Mouse (Mus musculus): ENCODE measurements at regions not wholly inside any gene's neighbourhood (a gene's known extent, or its start where the extent isn't known, plus 50 kb on each side); places are given as distances from the start of the nearest gene placed in this dataset.

- H3K27me3 ChIP-seq (replicated peaks; ENCODE audit: control insufficient read depth, insufficient read depth, low read length) = no peaks in the 10 kb centered on the region
- 83% methylated on average over 2 of the region's 2 CpGs for WGBS
- H3K9ac ChIP-seq (ENCODE audit: low read length) = no peak overlapping the region
- DNase-seq (ENCODE audit: low spot score) (no peak), ATAC-seq (replicated peaks; ENCODE audit: low FRiP score, low TSS enrichment, low read depth) (no peak)
- H3K9me3 ChIP-seq (ENCODE audit: control insufficient read depth, low read length) = no peaks in the 10 kb centered on the region
- no peaks in the 10 kb centered on the region for H3K36me3 ChIP-seq (ENCODE audit: control insufficient read depth, insufficient read depth, low read length)
- no peak overlapping the region for H3K4me3 ChIP-seq (ENCODE audit: low read depth, low read length)
- H3K4me1 ChIP-seq (replicated peaks; ENCODE audit: control insufficient read depth, insufficient read depth, low read length) = no peaks in the 10 kb centered on the region
- H3K4me2 ChIP-seq (ENCODE audit: low read length) = no peak overlapping the region
- H3K27ac ChIP-seq (ENCODE audit: low read depth) = no peak overlapping the region
These were observed 72.4 kb upstream of the Rbpj start for GRCm38 (mm10) chr5:53393571-53393970.

- Histone ChIP-seq H3K27ac (ENCODE audit: low read depth) (no peak overlapping the region), H3K4me1 (replicated peaks; ENCODE audit: control insufficient read depth, insufficient read depth, low read length) (no peaks in the 10 kb centered on the region), H3K36me3 (ENCODE audit: control insufficient read depth, insufficient read depth, low read length) (no peaks in the 10 kb centered on the region), H3K27me3 (replicated peaks; ENCODE audit: control insufficient read depth, insufficient read depth, low read length) (no peaks in the 10 kb centered on the region), H3K9me3 (ENCODE audit: control insufficient read depth, low read length) (no peaks in the 10 kb centered on the region), H3K4me3 (ENCODE audit: low read depth, low read length) (no peak overlapping the region), H3K9ac (ENCODE audit: low read length) (no peak overlapping the region), H3K4me2 (ENCODE audit: low read length) (no peak overlapping the region)
- DNase-seq (ENCODE audit: low spot score) = no peak
- 85% methylated on average over 3 of the region's 3 CpGs for WGBS
- ATAC-seq (replicated peaks; ENCODE audit: low FRiP score, low TSS enrichment, low read depth) = no peak
These were observed 71.4 kb upstream of the Rbpj start for GRCm38 (mm10) chr5:53394560-53394959.

GRCm38 (mm10) chr5:53398428-53399058, 67.4 kb upstream of the Rbpj start:
- 93% methylated on average over 8 of the region's 8 CpGs for WGBS
- Histone ChIP-seq H3K27ac (ENCODE audit: low read depth) (no peak overlapping the region), H3K9me3 (ENCODE audit: control insufficient read depth, low read length) (no peaks in the 10 kb centered on the region), H3K36me3 (ENCODE audit: control insufficient read depth, insufficient read depth, low read length) (no peaks in the 10 kb centered on the region), H3K4me2 (ENCODE audit: low read length) (no peak overlapping the region), H3K9ac (ENCODE audit: low read length) (no peak overlapping the region), H3K4me3 (ENCODE audit: low read depth, low read length) (no peak overlapping the region), H3K4me1 (replicated peaks; ENCODE audit: control insufficient read depth, insufficient read depth, low read length) (peaks cover 7% of the 10 kb centered on the region; the same call in 1 of the 2 replicates), H3K27me3 (replicated peaks; ENCODE audit: control insufficient read depth, insufficient read depth, low read length) (no peaks in the 10 kb centered on the region)
- DNase-seq (ENCODE audit: low spot score) = no peak
- no peak for ATAC-seq (replicated peaks; ENCODE audit: low FRiP score, low TSS enrichment, low read depth)

- no peak overlapping the region for H3K4me3 ChIP-seq (ENCODE audit: low read depth, low read length)
- 60% methylated on average over 4 of the region's 4 CpGs for WGBS
- H3K9ac ChIP-seq (ENCODE audit: low read length) = no peak overlapping the region
- DNase-seq (ENCODE audit: low spot score) (no peak), ATAC-seq (replicated peaks; ENCODE audit: low FRiP score, low TSS enrichment, low read depth) (no peak)
- H3K9me3 ChIP-seq (ENCODE audit: control insufficient read depth, low read length) = no peaks in the 10 kb centered on the region
- no peaks in the 10 kb centered on the region for H3K36me3 ChIP-seq (ENCODE audit: control insufficient read depth, insufficient read depth, low read length)
- H3K4me2 ChIP-seq (ENCODE audit: low read length) = no peak overlapping the region
- no peak overlapping the region for H3K27ac ChIP-seq (ENCODE audit: low read depth)
- no peaks in the 10 kb centered on the region for H3K27me3 ChIP-seq (replicated peaks; ENCODE audit: control insufficient read depth, insufficient read depth, low read length)
- H3K4me1 ChIP-seq (replicated peaks; ENCODE audit: control insufficient read depth, insufficient read depth, low read length) = peaks cover 7% of the 10 kb centered on the region; the same call in 1 of the 2 replicates
These were observed 64.9 kb upstream of the Rbpj start for GRCm38 (mm10) chr5:53401093-53401492.

GRCm38 (mm10) chr5:53402022-53402421, 63.9 kb upstream of the Rbpj start:
- no peaks in the 10 kb centered on the region for H3K27me3 ChIP-seq (replicated peaks; ENCODE audit: control insufficient read depth, insufficient read depth, low read length)
- WGBS = 85% methylated on average over 4 of the region's 4 CpGs
- ATAC-seq (replicated peaks; ENCODE audit: low FRiP score, low TSS enrichment, low read depth) = no peak

GRCm38 (mm10) chr5:53402619-53403151, 63.3 kb upstream of the Rbpj start:
- H3K36me3 ChIP-seq (ENCODE audit: control insufficient read depth, insufficient read depth, low read length) = no peaks in the 10 kb centered on the region
- H3K4me1 ChIP-seq (replicated peaks; ENCODE audit: control insufficient read depth, insufficient read depth, low read length) = peaks cover 7% of the 10 kb centered on the region; the same call in 1 of the 2 replicates
- ATAC-seq (replicated peaks; ENCODE audit: low FRiP score, low TSS enrichment, low read depth) (no peak), DNase-seq (ENCODE audit: low spot score) (no peak)
- WGBS = 65% methylated on average over 9 of the region's 9 CpGs
- H3K9me3 ChIP-seq (ENCODE audit: control insufficient read depth, low read length) = no peaks in the 10 kb centered on the region
- no peak overlapping the region for H3K9ac ChIP-seq (ENCODE audit: low read length)
- H3K4me2 ChIP-seq (ENCODE audit: low read length) = no peak overlapping the region
- no peaks in the 10 kb centered on the region for H3K27me3 ChIP-seq (replicated peaks; ENCODE audit: control insufficient read depth, insufficient read depth, low read length)
- H3K27ac ChIP-seq (ENCODE audit: low read depth) = peak overlapping the region; percentile 8; the same call in 1 of the 2 replicates
- no peak overlapping the region for H3K4me3 ChIP-seq (ENCODE audit: low read depth, low read length)

More at GRCm38 (mm10) chr5:53402022-53402421, 63.9 kb upstream of the Rbpj start:
- Histone ChIP-seq H3K9me3 (ENCODE audit: control insufficient read depth, low read length) (no peaks in the 10 kb centered on the region), H3K4me3 (ENCODE audit: low read depth, low read length) (no peak overlapping the region), H3K27ac (ENCODE audit: low read depth) (no peak overlapping the region), H3K36me3 (ENCODE audit: control insufficient read depth, insufficient read depth, low read length) (no peaks in the 10 kb centered on the region), H3K4me2 (ENCODE audit: low read length) (no peak overlapping the region), H3K9ac (ENCODE audit: low read length) (no peak overlapping the region), H3K4me1 (replicated peaks; ENCODE audit: control insufficient read depth, insufficient read depth, low read length) (peaks cover 7% of the 10 kb centered on the region; the same call in 1 of the 2 replicates)
- DNase-seq (ENCODE audit: low spot score) = no peak

- H3K4me1 ChIP-seq (replicated peaks; ENCODE audit: control insufficient read depth, insufficient read depth, low read length) = peaks cover 4% of the 10 kb centered on the region; the same call in 1 of the 2 replicates
- no peak overlapping the region for H3K27ac ChIP-seq (ENCODE audit: low read depth)
- DNase-seq (ENCODE audit: low spot score) (no peak), ATAC-seq (replicated peaks; ENCODE audit: low FRiP score, low TSS enrichment, low read depth) (no peak)
- H3K27me3 ChIP-seq (replicated peaks; ENCODE audit: control insufficient read depth, insufficient read depth, low read length) = no peaks in the 10 kb centered on the region
- H3K9ac ChIP-seq (ENCODE audit: low read length) = no peak overlapping the region
- H3K4me3 ChIP-seq (ENCODE audit: low read depth, low read length) = no peak overlapping the region
- H3K9me3 ChIP-seq (ENCODE audit: control insufficient read depth, low read length) = no peaks in the 10 kb centered on the region
- 89% methylated on average over 5 of the region's 5 CpGs for WGBS
- H3K36me3 ChIP-seq (ENCODE audit: control insufficient read depth, insufficient read depth, low read length) = no peaks in the 10 kb centered on the region
- no peak overlapping the region for H3K4me2 ChIP-seq (ENCODE audit: low read length)
These were observed 60.0 kb upstream of the Rbpj start for GRCm38 (mm10) chr5:53405929-53406328.

GRCm38 (mm10) chr5:53407646-53408045, 58.3 kb upstream of the Rbpj start:
- ATAC-seq (replicated peaks; ENCODE audit: low FRiP score, low TSS enrichment, low read depth) (no peak), DNase-seq (ENCODE audit: low spot score) (no peak)
- Histone ChIP-seq H3K9me3 (ENCODE audit: control insufficient read depth, low read length) (no peaks in the 10 kb centered on the region), H3K4me1 (replicated peaks; ENCODE audit: control insufficient read depth, insufficient read depth, low read length) (no peaks in the 10 kb centered on the region), H3K4me3 (ENCODE audit: low read depth, low read length) (no peak overlapping the region), H3K27me3 (replicated peaks; ENCODE audit: control insufficient read depth, insufficient read depth, low read length) (no peaks in the 10 kb centered on the region), H3K36me3 (ENCODE audit: control insufficient read depth, insufficient read depth, low read length) (no peaks in the 10 kb centered on the region), H3K4me2 (ENCODE audit: low read length) (no peak overlapping the region), H3K27ac (ENCODE audit: low read depth) (no peak overlapping the region), H3K9ac (ENCODE audit: low read length) (no peak overlapping the region)
- 75% methylated on average over 2 of the region's 2 CpGs for WGBS

GRCm38 (mm10) chr5:53408235-53408634, 57.7 kb upstream of the Rbpj start:
- no peak for DNase-seq (ENCODE audit: low spot score)
- Histone ChIP-seq H3K4me3 (ENCODE audit: low read depth, low read length) (no peak overlapping the region), H3K9ac (ENCODE audit: low read length) (no peak overlapping the region), H3K9me3 (ENCODE audit: control insufficient read depth, low read length) (no peaks in the 10 kb centered on the region), H3K36me3 (ENCODE audit: control insufficient read depth, insufficient read depth, low read length) (no peaks in the 10 kb centered on the region), H3K4me2 (ENCODE audit: low read length) (no peak overlapping the region), H3K27ac (ENCODE audit: low read depth) (no peak overlapping the region), H3K4me1 (replicated peaks; ENCODE audit: control insufficient read depth, insufficient read depth, low read length) (no peaks in the 10 kb centered on the region), H3K27me3 (replicated peaks; ENCODE audit: control insufficient read depth, insufficient read depth, low read length) (no peaks in the 10 kb centered on the region)
- WGBS = 94% methylated on average over 2 of the region's 2 CpGs
- ATAC-seq (replicated peaks; ENCODE audit: low FRiP score, low TSS enrichment, low read depth) = no peak
